Mouse (Mus musculus) cerebellum, adult 8-10 months (tissue): ENCODE data around the gene Rreb1.

Source experiments
- DNase-seq: peaks from one replicate; pipeline ENCODE4 v3.0.0; 2022

Rreb1 gene

DNA sequence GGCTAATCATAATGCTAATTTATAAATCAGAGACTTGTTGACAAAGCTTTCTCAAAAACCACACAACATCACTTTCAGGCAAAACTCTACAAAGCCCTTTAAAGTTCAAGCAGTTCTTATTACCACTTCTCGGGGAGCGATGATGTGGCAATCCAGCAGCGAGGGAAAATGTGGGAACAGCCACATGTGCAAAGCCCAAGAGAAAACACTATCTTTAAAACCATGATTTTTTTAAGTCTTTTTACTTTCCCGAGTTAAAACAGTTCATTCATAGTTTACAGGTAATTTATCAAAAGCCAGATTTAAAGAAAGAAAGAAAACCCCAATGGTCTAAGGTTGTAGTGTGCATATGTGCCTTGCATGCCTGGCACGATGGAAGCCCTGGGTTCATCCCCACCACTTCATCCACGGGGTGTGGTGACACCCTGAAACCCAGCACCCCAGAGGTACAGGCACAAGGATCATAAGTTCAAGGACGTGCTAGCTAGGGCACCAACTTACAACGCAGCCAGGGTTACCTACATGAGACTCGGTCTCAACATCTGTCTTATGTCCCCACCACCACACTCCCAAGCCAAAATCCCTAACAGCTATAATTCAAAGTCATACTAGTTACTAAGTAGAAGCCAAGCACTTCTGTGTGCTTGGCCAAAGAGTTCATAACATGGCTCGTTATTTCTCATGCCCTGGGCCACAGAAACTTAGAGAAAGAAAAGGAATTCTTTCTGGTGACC is 214.6 kb downstream of the Rreb1 start:
- DNase-seq: no peak

DNA sequence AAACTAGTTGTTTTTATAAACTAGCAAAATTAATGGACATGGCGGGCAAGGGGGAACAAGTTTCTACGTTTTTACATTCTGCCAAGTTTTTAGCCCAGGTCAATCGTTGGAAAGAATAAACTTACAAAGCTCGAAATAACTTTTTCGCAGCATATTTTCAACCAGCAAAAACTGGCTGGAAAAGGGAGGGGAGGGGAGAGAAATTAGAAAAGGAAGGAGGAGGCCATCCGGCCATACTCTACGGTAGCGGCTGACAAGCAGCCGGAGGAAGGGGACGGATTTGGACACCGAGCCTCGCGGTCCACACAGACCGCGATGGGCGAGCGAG is 215.1 kb downstream of the Rreb1 start:
- no peak for DNase-seq

DNA sequence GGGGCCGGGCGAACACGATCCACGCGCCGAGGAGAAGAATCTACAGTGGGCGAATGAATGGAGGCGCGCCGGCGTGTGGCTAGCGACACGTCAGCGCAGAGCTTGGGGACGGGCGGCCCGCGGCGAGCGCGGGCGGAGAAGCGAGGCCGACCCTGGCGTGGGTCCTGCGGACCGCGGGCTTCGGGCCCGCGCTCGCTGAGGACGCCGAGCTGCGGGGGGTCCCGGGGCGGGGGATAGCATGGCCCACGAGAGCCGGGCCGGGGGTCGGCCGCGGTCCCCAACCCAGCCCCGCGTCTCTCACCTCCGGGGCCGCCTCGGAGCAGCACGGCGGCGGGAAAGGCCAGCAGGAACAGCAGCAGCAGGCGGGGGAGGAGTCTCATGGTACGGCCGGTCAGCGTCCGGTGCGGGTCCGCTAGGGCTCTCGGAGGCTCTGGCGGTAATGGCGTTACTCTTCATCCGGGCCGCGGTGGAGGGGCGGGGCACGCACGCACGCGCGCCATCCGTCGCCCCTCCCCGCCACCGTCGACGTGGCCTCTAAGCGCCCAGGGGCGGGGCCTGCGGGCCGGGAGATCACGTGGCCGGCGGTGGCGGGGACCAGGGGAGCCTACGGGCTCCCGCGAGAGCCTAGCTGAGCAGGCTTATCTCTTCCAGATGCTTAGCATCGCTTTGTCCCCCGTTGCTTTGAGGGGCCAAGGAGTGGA is 215.7 kb downstream of the Rreb1 start, which contains the start of gene Ssr1:
Ssr1 (minus strand) TSS at position 514 of the 701 bp plus-strand sequence.
- peak; percentile 96 for DNase-seq

DNA sequence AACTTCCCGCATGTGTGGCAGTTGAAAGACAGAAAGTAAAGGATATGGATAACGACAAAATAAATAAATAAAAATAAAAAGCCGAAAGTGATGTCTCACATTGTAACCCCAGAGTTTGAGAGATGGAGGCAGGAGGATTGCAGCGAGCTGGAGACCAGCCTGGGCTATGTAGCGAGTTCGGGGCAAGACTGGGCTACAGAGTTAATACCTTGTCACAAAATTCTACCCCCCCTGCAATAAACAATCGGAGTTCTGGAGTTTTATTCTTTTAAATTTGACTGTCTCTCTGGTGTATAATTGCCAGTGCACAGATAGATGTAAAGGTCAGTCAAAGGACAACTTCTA is 216.2 kb downstream of the Rreb1 start:
- no peak for DNase-seq

DNA sequence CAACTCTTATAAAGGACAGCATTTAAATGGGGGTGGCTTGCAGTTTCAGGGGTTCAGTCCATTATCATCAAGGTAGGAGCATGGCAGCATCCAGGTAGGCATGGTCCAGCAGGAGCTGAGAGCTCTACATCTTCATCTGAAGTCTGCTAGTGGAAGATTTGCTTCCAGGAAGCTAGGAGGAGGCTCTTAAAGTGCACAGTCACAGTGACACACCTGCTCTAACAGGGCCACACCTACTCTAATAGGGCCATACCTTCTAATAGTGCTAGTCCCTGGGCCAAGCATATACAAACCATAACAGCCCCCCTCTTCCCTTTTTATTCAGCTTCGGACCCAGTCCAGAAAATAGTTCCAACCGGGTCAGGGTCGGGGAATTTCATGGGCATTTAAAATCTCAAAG is 221.5 kb downstream of the Rreb1 start:
- DNase-seq: no peak
